Mouse (Mus musculus): Measurements from ENCODE around the gene Cdc42ep1.

DNA sequence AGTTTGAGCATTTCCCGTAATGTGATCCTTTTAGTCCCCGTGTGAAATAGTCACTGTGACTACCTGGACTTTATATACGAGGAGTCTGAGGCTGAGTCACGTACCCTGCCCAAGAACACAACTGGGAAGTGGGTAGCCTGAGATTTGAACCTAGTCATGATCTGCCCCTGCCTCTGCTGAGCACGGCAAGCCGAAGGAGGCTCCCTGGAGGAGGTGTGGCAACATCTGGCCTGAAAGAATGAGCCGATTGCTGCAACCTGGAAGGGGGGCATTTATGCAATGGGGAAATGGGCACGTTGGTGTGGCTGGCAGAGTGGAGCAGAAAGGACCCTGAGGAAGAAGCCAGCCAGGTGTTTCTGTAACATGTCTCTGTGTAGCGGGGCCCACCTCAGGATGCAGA lies 32.7 kb upstream of the Cdc42ep1 start:
- TF ChIP-seq GATA1 (IDR thresholded peaks at IDR 0.05; ENCODE audit: low read length) = no peak
- TF ChIP-seq TAL1 (IDR thresholded peaks at IDR 0.05; ENCODE audit: low read length) = no peak
